Mouse (Mus musculus) liver, embryonic 11.5 days (tissue): ENCODE measurements around the gene Cdyl2. TPM values are rescaled to one million over a fixed set of nuclear protein-coding genes. Genes with fewer than 3 reads are reported as not detected.
A peak's percentile ranks its signal among the peaks of the same experiment; 100 is the strongest.

Experiments used
- ATAC-seq: fragments of 200-750 bp; cut with Nextera tagmentation; replicated peaks from 2 replicates; pipeline ENCODE4 v1.8.0; 2017; ENCODE audit warnings: moderate number of reproducible peaks, mild to moderate bottlenecking, moderate TSS enrichment, moderate library complexity; ENCODE audit not compliant: low FRiP score
- DNase-seq: peaks from one replicate; pipeline ENCODE4 v3.0.0-alpha.2; 2017; ENCODE audit warnings: low spot score
- H3K27ac ChIP-seq: fragments of 300-500 bp; sonication (generic); 2 replicates; pipeline ENCODE4 v1.5.1; 2014; ENCODE audit warnings: mild to moderate bottlenecking, low read depth, low read length, control low read depth
- H3K27me3 ChIP-seq: fragments of 300-500 bp; sonication (generic); replicated peaks from 2 replicates; pipeline ENCODE4 v1.6.1; 2014; ENCODE audit warnings: low read length, mixed read lengths; ENCODE audit not compliant: control insufficient read depth, insufficient read depth
- H3K36me3 ChIP-seq: fragments of 300-500 bp; sonication (generic); 2 replicates; pipeline ENCODE4 v1.6.1; 2014; ENCODE audit warnings: mild to moderate bottlenecking, low read length, moderate library complexity, mixed read lengths; ENCODE audit not compliant: control insufficient read depth, insufficient read depth
- H3K4me1 ChIP-seq: fragments of 300-500 bp; sonication (generic); replicated peaks from 2 replicates; pipeline ENCODE4 v1.6.1; 2014; ENCODE audit warnings: low read length, mixed read lengths; ENCODE audit not compliant: control insufficient read depth, insufficient read depth
- H3K4me2 ChIP-seq: fragments of 300-500 bp; sonication (generic); 2 replicates; pipeline ENCODE4 v1.6.1; 2014; ENCODE audit warnings: mild to moderate bottlenecking, control low read depth, moderate library complexity
- H3K4me3 ChIP-seq: fragments of 300-500 bp; sonication (generic); 2 replicates; pipeline ENCODE4 v1.5.1; 2014; ENCODE audit warnings: low read depth, low read length, control low read depth
- H3K9ac ChIP-seq: fragments of 300-500 bp; sonication (generic); 2 replicates; pipeline ENCODE4 v1.6.1; 2014; ENCODE audit warnings: low read depth, low read length, control low read depth
- H3K9me3 ChIP-seq: fragments of 300-500 bp; sonication (generic); 2 replicates; pipeline ENCODE4 v1.6.1; 2016; ENCODE audit warnings: low read length, inconsistent platforms, mixed read lengths; ENCODE audit not compliant: control insufficient read depth
- WGBS: fragments of 180-500 bp; shearing (Covaris S2); extraction: QIAGEN DNeasy Blood & Tissue Kit; methylation state at CpG from one replicate; pipeline ENCODE4 v1.1.7; 2014; 5-methylcytosine and 5-hydroxymethylcytosine counted together
- polyA plus RNA-seq: library from polyadenylated mRNA; unstranded; fragments of >200 nt; fragmentation: Nextera tagmentation; extraction: Ambion mirVana; gene quantifications from 2 replicates; pipeline ENCODE4 v1.2.1, GENCODE M21; 2014

Gene Cdyl2
- polyA plus RNA-seq, 1 experiment from 2014 or later = 7.9 TPM

DNA sequence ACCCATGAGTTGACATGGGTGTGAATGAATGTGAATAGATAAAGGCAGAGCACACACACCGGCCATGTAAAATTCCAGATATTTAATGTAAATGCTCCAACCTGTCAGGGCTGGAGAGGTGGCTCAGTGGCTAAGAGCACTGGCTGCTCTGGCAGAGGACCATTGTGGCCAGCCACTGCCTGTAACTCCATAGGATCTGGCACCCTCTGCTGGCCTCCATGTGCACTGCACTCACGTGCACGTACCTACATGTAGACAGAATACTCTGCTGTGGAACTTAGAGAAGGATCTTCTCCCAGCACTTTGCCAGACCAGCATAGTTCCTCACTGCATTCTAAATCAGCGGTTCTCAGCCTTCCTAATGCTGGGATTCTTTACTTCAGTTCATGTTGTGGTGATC lies 130.0 kb downstream of the Cdyl2 start:
- WGBS = 83% methylated on average over 4 of the region's 4 CpGs
- H3K36me3 ChIP-seq = no peaks in the 10 kb centered on the region
- no peaks in the 10 kb centered on the region for H3K27me3 ChIP-seq
- H3K4me3 ChIP-seq = no peak overlapping the region
- no peak overlapping the region for H3K9ac ChIP-seq
- DNase-seq (no peak), ATAC-seq (no peak)
- peaks cover 2% of the 10 kb centered on the region; the same call in 1 of the 2 replicates for H3K9me3 ChIP-seq
- no peaks in the 10 kb centered on the region for H3K4me1 ChIP-seq
- H3K4me2 ChIP-seq = no peak overlapping the region
- H3K27ac ChIP-seq = no peak overlapping the region

DNA sequence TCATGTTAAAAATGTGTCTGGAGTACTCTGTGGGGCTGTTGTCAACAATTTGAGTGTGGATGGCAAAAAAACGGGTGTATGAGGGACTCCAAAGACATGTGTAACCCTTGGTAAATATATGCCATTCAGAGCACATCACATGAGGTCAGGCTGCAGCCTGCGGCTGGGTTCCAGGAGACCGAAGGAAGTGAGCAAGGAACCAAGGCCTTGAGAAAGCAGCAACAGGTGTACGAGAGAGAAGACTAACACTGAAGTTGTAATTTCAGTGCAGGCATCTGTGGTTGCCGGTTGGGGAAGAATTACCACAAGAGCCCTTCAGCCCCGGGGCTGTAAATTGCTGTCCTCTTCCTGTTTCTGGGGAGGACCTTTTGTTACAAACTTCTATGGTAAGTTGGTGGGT lies 133.1 kb downstream of the Cdyl2 start:
- 56% methylated on average over 6 of the region's 6 CpGs for WGBS
- no peak for ATAC-seq

DNA sequence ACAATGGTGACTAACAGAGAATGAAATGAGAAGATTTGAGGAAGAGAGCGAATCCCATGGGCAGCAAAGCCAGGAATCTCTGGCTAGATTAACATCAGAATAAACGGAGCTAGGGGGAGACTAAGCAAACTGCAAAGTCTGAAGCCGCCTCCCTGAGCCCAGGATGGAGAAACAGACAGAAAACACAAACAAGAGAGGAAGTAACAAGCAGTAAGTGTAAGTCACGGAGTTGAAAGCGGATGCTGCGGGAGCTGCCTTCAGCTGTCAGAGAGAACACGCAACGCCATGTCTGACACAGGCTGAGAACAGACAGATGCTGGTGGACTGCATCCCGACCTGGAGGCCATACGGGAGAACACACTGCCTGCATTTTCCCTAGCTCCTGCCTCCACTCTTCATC lies 141.6 kb downstream of the Cdyl2 start:
- no peak for ATAC-seq
- 82% methylated on average over 10 of the region's 10 CpGs for WGBS
- no peak overlapping the region for H3K4me2 ChIP-seq
- H3K27me3 ChIP-seq = no peaks in the 10 kb centered on the region
- H3K27ac ChIP-seq = no peak overlapping the region
- no peak for DNase-seq
- no peaks in the 10 kb centered on the region for H3K36me3 ChIP-seq
- H3K4me1 ChIP-seq = no peaks in the 10 kb centered on the region
- no peaks in the 10 kb centered on the region for H3K9me3 ChIP-seq
- H3K9ac ChIP-seq = no peak overlapping the region
- no peak overlapping the region for H3K4me3 ChIP-seq

More for the DNA sequence above, 133.1 kb downstream of the Cdyl2 start:
- Histone ChIP-seq H3K9ac (no peak overlapping the region), H3K4me2 (no peak overlapping the region), H3K36me3 (no peaks in the 10 kb centered on the region), H3K27me3 (no peaks in the 10 kb centered on the region), H3K4me3 (no peak overlapping the region), H3K27ac (no peak overlapping the region), H3K9me3 (no peaks in the 10 kb centered on the region), H3K4me1 (no peaks in the 10 kb centered on the region)
- no peak for DNase-seq

DNA sequence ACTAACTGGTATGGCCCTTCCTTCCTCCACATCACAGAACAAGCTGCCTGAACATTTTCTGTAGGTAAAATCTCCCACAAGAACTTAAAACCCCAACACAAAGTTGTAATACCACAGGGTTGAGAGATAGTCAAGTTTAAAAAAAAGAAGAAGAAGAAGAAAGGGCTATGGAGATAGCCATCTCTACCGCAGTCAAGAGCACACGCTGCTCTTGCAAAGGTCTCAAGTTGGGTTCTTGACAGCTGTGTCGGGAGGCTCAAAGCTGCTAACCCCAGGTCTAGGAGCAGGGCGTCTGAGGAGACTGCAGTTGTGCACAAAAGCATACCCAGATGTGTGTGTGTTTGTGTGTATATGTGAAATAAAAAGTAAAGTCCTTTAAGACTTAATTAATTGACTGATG lies 142.2 kb downstream of the Cdyl2 start:
- ATAC-seq (no peak), DNase-seq (no peak)
- H3K36me3 ChIP-seq = no peaks in the 10 kb centered on the region
- no peak overlapping the region for H3K9ac ChIP-seq
- H3K4me2 ChIP-seq = no peak overlapping the region
- no peaks in the 10 kb centered on the region for H3K4me1 ChIP-seq
- H3K27ac ChIP-seq = no peak overlapping the region
- H3K27me3 ChIP-seq = no peaks in the 10 kb centered on the region
- 69% methylated on average over 4 of the region's 4 CpGs for WGBS
- H3K9me3 ChIP-seq = no peaks in the 10 kb centered on the region
- H3K4me3 ChIP-seq = no peak overlapping the region

DNA sequence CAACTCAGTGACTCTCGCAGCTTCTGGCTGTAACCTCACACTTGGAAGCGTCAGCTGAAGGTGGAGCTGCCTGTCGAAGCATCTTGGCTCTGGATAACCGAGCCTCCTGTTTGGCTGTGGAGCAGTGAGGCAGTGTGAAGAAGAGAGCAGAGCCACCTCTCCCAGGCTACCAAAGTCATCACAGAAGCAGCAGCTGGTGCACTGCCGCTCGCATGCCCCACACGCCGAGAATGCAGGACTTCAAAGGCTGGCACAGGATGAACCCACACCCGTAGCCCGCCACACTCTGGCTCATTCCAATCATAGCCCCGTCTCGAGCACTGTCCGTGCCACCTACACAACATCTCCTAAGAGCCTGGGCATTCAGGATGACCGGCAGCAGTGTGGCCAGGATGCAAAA lies 142.7 kb downstream of the Cdyl2 start:
- H3K4me1 ChIP-seq = no peaks in the 10 kb centered on the region
- no peaks in the 10 kb centered on the region for H3K36me3 ChIP-seq
- no peaks in the 10 kb centered on the region for H3K9me3 ChIP-seq
- H3K9ac ChIP-seq = no peak overlapping the region
- DNase-seq (no peak), ATAC-seq (no peak)
- H3K4me3 ChIP-seq = no peak overlapping the region
- H3K27ac ChIP-seq = no peak overlapping the region
- no peak overlapping the region for H3K4me2 ChIP-seq
- 78% methylated on average over 14 of the region's 14 CpGs for WGBS
- H3K27me3 ChIP-seq = no peaks in the 10 kb centered on the region

DNA sequence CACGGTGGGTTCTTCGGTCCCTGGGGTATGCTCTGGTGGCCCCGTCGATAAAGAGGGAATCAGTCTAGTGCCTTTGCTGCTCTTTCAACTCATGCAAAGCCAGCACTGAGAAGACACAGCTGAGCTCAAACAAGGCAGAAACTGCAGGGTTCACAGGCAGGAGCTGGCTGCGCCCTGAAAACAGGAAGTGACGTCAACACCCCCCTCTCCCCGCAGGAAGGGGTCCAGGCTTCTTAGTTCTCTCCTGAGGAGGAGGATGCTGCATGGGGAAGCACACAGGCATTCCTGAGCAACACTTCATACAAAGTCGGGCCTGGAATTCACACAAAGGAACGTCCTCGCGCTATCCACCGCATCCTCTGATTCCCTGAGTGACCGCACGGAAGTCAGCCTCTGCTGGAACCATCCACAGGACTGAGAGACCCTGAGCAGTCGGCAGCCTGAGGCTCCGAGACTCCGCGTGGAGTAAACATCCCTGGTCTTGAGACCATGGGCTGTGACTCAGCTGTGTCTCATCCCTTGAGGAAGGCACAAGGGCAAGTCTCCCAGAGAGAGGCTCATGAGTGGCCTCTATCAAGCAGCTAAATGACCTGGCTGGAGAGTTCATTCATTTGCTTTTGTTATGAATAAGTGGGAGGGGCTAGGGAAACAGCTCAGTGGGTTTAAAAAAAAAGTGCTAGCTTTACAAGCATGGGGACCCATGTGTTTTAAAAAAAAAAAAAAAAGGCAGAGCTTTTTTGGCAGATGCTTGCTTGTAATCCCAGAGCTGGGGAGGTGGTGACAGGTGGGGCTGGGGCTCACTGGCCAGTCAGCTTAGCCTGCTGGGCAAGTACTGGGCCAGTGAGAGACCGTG lies 144.9 kb downstream of the Cdyl2 start:
- 74% methylated on average over 19 of the region's 19 CpGs for WGBS
- ATAC-seq (no peak), DNase-seq (no peak)
- Histone ChIP-seq H3K27ac (no peak overlapping the region), H3K4me1 (no peaks in the 10 kb centered on the region), H3K36me3 (no peaks in the 10 kb centered on the region), H3K4me3 (no peak overlapping the region), H3K4me2 (no peak overlapping the region), H3K9me3 (no peaks in the 10 kb centered on the region), H3K27me3 (no peaks in the 10 kb centered on the region), H3K9ac (no peak overlapping the region)

DNA sequence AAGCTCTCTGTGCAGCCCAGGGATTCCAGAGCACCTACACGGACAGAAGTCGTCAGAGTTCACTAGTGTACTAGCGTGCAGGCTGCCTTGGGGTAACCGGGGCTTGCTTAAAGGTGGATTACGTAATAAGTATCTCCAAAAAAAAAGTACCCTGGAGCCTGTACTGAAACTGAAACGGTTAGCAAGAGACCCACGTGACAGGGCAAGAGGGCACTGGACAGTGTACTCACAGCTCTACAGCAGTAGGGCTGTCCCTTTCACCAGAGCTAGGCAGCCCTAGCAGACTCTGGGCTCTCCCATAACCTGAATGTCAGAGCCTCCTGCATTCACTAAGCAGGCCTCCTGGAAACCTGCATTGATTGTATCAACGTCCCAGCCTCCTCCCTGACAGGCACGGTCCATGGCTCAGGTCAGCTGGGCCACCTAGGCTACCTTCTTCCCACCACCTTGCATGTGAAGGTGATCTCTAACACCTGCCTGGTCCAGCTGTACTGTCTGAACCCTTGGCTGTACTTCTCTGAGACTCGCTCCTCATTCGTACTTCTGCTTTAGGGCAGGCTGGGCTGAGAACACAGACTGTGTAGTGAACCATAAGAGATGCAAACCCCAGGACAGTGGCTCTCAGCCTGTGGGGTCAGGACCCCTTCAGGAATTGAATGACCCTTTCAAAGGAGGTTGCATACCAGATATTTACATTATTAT lies 151.3 kb downstream of the Cdyl2 start:
- ATAC-seq (peak; percentile 78), DNase-seq (no peak)
- no peak overlapping the region for H3K27ac ChIP-seq
- 77% methylated on average over 11 of the region's 11 CpGs for WGBS
- H3K27me3 ChIP-seq = no peaks in the 10 kb centered on the region
- no peak overlapping the region for H3K9ac ChIP-seq
- no peaks in the 10 kb centered on the region for H3K9me3 ChIP-seq
- no peaks in the 10 kb centered on the region for H3K4me1 ChIP-seq
- no peak overlapping the region for H3K4me3 ChIP-seq
- no peak overlapping the region for H3K4me2 ChIP-seq
- H3K36me3 ChIP-seq = no peaks in the 10 kb centered on the region

DNA sequence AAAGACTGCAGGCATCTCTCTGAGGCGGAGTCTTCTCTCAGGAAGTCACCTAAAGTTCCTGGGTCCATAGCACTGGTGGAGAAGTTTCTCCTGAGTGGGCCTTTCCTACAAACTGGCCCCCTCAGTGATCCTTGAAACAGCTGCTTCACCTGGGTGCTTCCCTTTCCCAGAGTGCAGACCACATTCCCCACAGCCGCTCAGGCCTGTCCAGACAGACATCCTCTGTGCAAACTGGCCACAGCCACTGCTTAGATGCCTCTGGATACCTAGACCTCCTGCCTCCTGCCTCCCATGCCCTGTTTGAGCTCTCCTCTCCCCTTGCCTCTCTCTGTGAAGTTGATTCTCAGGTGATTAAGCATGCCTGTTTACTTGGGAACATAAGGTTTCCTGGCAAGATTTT lies 156.1 kb downstream of the Cdyl2 start:
- Histone ChIP-seq H3K4me2 (no peak overlapping the region), H3K9me3 (no peaks in the 10 kb centered on the region), H3K4me3 (no peak overlapping the region), H3K27me3 (no peaks in the 10 kb centered on the region), H3K4me1 (no peaks in the 10 kb centered on the region), H3K27ac (no peak overlapping the region), H3K9ac (no peak overlapping the region), H3K36me3 (no peaks in the 10 kb centered on the region; the same call in 1 of the 2 replicates)
- ATAC-seq (no peak), DNase-seq (no peak)
- WGBS = 89% methylated on average over 2 of the region's 2 CpGs

DNA sequence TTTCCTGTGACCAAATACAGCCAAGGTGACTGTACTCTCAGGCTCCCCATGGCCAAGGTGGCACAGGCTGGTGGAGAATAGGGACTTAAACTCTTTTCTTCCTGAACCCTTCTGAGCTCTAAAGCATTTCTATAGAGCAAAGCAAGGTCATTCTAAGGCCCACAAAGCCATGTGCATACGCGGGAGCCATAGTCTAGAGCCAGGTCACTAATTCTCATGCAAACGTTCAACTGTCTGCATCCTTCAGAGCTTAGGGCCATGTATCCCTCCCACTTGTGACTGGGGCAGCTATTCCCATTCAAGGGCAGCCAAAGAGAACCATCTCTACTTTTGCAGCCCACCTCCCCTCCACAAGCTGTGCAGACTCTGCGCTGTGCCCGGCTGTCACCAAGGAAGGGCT lies 159.7 kb downstream of the Cdyl2 start:
- no peak overlapping the region for H3K4me3 ChIP-seq
- H3K9ac ChIP-seq = no peak overlapping the region
- H3K36me3 ChIP-seq = no peaks in the 10 kb centered on the region; the same call in 1 of the 2 replicates
- no peaks in the 10 kb centered on the region for H3K4me1 ChIP-seq
- 88% methylated on average over 5 of the region's 5 CpGs for WGBS
- ATAC-seq = no peak
- no peak for DNase-seq
- no peaks in the 10 kb centered on the region for H3K27me3 ChIP-seq
- no peak overlapping the region for H3K27ac ChIP-seq
- H3K9me3 ChIP-seq = no peaks in the 10 kb centered on the region
- no peak overlapping the region for H3K4me2 ChIP-seq
